Mouse (Mus musculus): ENCODE measurements at regions not wholly inside any gene's neighbourhood (a gene's known extent, or its start where the extent isn't known, plus 50 kb on each side); places are given as distances from the start of the nearest gene placed in this dataset.
"Not testable (repeated sequence)": the region's sequence is repeated elsewhere in the genome, so short reads cannot be mapped to it uniquely, and the experiment has no call there.

GRCm38 (mm10) chr5:67487965-67488409 is 59.9 kb upstream of the Bend4 start:
- no peak overlapping the region for H3K9ac ChIP-seq (replicated peaks)
- TF ChIP-seq EP300 (IDR thresholded peaks at IDR 0.05; ENCODE audit: low read depth) (no peak), CTCF (IDR thresholded peaks at IDR 0.05; ENCODE audit: low read depth) (no peak)
- H3K9me3 ChIP-seq (ENCODE audit: control insufficient read depth, low read length): no peaks in the 10 kb centered on the region
- H3K4me2 ChIP-seq (ENCODE audit: low read depth): no peak overlapping the region
- WGBS (ENCODE audit: insufficient replicate concordance): 72% methylated on average over 11 of the region's 11 CpGs
- no peak overlapping the region for H3K4me3 ChIP-seq (ENCODE audit: insufficient read depth in 1 of 2, low read depth in 2 of 2, low read length in 2 of 2)
- ATAC-seq (ENCODE audit: insufficient read depth): no peak
- H3K36me3 ChIP-seq (replicated peaks; ENCODE audit: control insufficient read depth, insufficient read depth, low read depth): no peaks in the 10 kb centered on the region
- no peaks in the 10 kb centered on the region for H3K27me3 ChIP-seq (ENCODE audit: control insufficient read depth, insufficient read depth, low read length)
- H3K4me1 ChIP-seq (replicated peaks; ENCODE audit: control insufficient read depth in 2 of 2, insufficient read depth in 2 of 2, low read length in 1 of 2): no peaks in the 10 kb centered on the region
- no peak overlapping the region for H3K27ac ChIP-seq
- DNase-seq (ENCODE audit: low read depth in 3 of 3, low spot score in 3 of 3): no peak

DNA sequence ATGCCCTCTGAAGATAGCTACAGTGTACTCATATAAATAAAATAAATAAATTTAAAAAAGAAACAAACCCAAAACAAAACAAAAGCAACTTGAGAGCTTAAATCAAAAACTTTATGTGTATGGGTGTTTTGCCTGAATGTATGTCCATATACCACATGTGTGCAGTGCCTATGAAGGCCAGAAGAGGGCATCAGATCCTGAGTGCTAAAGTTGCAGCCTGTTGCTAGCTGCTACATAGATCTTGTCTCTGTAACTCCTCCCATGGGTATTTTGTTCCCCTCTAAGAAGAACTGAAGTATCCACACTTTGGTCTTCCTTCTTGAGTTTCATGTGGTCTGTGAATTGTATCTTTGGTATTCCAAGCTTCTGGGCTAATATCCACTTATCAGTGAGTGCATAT is 62.6 kb upstream of the Bend4 start:
- not testable (repeated sequence) for DNase-seq (ENCODE audit: low read depth in 3 of 3, low spot score in 3 of 3); ATAC-seq (ENCODE audit: insufficient read depth); H3K4me1 ChIP-seq (replicated peaks; ENCODE audit: control insufficient read depth in 2 of 2, insufficient read depth in 2 of 2, low read length in 1 of 2); H3K4me2 ChIP-seq (ENCODE audit: low read depth); H3K4me3 ChIP-seq (ENCODE audit: insufficient read depth in 1 of 2, low read depth in 2 of 2, low read length in 2 of 2); H3K9ac ChIP-seq (replicated peaks); H3K9me3 ChIP-seq (ENCODE audit: control insufficient read depth, low read length); H3K27me3 ChIP-seq (ENCODE audit: control insufficient read depth, insufficient read depth, low read length); H3K36me3 ChIP-seq (replicated peaks; ENCODE audit: control insufficient read depth, insufficient read depth, low read depth); H3K27ac ChIP-seq
- TF ChIP-seq CTCF (IDR thresholded peaks at IDR 0.05; ENCODE audit: low read depth): peak; percentile 44; the same call in 1 of the 2 replicates

DNA sequence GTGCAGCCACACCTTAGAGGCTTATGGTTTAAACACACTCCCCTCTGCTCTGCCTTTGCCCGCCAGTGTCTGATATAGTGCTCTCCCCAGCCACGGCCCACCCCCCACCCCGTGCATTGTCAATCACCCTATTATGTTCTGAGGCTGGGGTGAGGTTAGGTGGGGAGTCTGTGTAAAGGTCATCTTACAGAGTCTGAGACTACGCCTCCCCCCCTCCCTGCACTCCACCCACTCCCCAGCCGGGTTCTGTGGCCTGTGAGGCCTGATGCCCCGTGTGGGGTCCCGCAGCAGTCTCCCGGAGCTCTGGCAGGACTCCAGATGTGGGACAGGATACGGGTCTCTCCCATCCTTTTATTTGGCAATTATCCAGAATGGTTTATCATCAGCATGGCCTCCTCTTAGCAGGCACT is 64.8 kb upstream of the Bend4 start:
- Histone ChIP-seq H3K9ac (replicated peaks) (no peak overlapping the region), H3K4me1 (replicated peaks; ENCODE audit: control insufficient read depth in 2 of 2, insufficient read depth in 2 of 2, low read length in 1 of 2) (no peaks in the 10 kb centered on the region), H3K4me3 (ENCODE audit: insufficient read depth in 1 of 2, low read depth in 2 of 2, low read length in 2 of 2) (no peak overlapping the region), H3K9me3 (ENCODE audit: control insufficient read depth, low read length) (no peaks in the 10 kb centered on the region), H3K27me3 (ENCODE audit: control insufficient read depth, insufficient read depth, low read length) (no peaks in the 10 kb centered on the region), H3K4me2 (ENCODE audit: low read depth) (no peak overlapping the region), H3K27ac (no peak overlapping the region), H3K36me3 (replicated peaks; ENCODE audit: control insufficient read depth, insufficient read depth, low read depth) (no peaks in the 10 kb centered on the region)
- no peak for TF ChIP-seq EP300 (IDR thresholded peaks at IDR 0.05; ENCODE audit: low read depth)
- ATAC-seq (ENCODE audit: insufficient read depth): no peak
- WGBS (ENCODE audit: insufficient replicate concordance): 66% methylated on average over 9 of the region's 9 CpGs
- DNase-seq (ENCODE audit: low read depth in 3 of 3, low spot score in 3 of 3): no peak

DNA sequence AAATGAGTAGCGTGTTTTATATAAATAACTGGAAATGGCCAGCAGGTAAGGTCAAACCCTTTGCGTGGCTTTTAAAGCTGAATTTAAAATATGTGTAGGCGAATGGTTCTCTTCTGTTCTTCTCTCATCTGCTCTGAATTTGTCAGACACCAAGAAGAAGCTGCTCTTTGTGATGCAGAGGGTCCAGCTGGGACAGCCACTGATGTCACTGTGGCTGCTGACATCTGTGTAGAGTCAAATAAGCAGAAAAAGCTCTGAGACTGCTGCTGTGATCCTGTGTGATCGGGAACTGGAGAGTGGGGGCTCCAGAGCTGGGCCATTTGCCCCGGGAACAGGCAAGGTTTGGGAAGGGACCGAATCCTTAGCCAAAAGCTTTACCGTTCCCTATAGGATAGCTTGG is 68.6 kb upstream of the Bend4 start:
- Histone ChIP-seq H3K36me3 (replicated peaks; ENCODE audit: control insufficient read depth, insufficient read depth, low read depth) (no peaks in the 10 kb centered on the region), H3K9ac (replicated peaks) (no peak overlapping the region), H3K9me3 (ENCODE audit: control insufficient read depth, low read length) (no peaks in the 10 kb centered on the region), H3K4me2 (ENCODE audit: low read depth) (no peak overlapping the region), H3K4me3 (ENCODE audit: insufficient read depth in 1 of 2, low read depth in 2 of 2, low read length in 2 of 2) (no peak overlapping the region), H3K4me1 (replicated peaks; ENCODE audit: control insufficient read depth in 2 of 2, insufficient read depth in 2 of 2, low read length in 1 of 2) (no peaks in the 10 kb centered on the region), H3K27ac (no peak overlapping the region), H3K27me3 (ENCODE audit: control insufficient read depth, insufficient read depth, low read length) (no peaks in the 10 kb centered on the region)
- ATAC-seq (ENCODE audit: insufficient read depth) (no peak), DNase-seq (ENCODE audit: low read depth in 3 of 3, low spot score in 3 of 3) (no peak)
- WGBS (ENCODE audit: insufficient replicate concordance): 66% methylated on average over 7 of the region's 7 CpGs
- TF ChIP-seq EP300 (IDR thresholded peaks at IDR 0.05; ENCODE audit: low read depth) (no peak), CTCF (IDR thresholded peaks at IDR 0.05; ENCODE audit: low read depth) (no peak)

DNA sequence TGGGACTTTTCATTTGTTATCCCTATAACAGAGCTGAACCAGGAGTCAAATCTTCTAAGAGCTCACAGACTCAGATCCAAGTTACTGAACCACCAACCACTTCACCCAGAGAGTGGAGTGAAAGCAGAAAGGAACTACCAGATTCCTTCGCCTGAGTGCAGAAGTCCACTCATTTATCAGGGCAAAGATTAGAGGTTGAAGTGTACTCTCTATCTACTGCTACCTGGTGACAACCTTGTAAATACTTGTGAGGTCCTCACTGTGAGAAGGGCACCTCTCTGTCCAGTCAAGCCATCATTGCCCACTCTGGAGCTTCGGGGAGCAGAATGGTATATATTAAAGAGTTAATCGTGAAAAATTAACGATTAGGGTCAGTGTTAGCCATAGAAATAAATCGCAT is 87.4 kb upstream of the Shisa3 start:
- Histone ChIP-seq H3K27ac (no peak overlapping the region), H3K4me2 (ENCODE audit: low read depth) (no peak overlapping the region), H3K9me3 (ENCODE audit: control insufficient read depth, low read length) (no peaks in the 10 kb centered on the region), H3K9ac (replicated peaks) (no peak overlapping the region), H3K36me3 (replicated peaks; ENCODE audit: control insufficient read depth, insufficient read depth, low read depth) (no peaks in the 10 kb centered on the region), H3K27me3 (ENCODE audit: control insufficient read depth, insufficient read depth, low read length) (no peaks in the 10 kb centered on the region), H3K4me3 (ENCODE audit: insufficient read depth in 1 of 2, low read depth in 2 of 2, low read length in 2 of 2) (no peak overlapping the region), H3K4me1 (replicated peaks; ENCODE audit: control insufficient read depth in 2 of 2, insufficient read depth in 2 of 2, low read length in 1 of 2) (no peaks in the 10 kb centered on the region)
- ATAC-seq (ENCODE audit: insufficient read depth) (no peak), DNase-seq (ENCODE audit: low read depth in 3 of 3, low spot score in 3 of 3) (no peak)
- TF ChIP-seq EP300 (IDR thresholded peaks at IDR 0.05; ENCODE audit: low read depth) (no peak), CTCF (IDR thresholded peaks at IDR 0.05; ENCODE audit: low read depth) (no peak)
- 72% methylated on average over 5 of the region's 5 CpGs for WGBS (ENCODE audit: insufficient replicate concordance)
